Mouse (Mus musculus): ENCODE results near the gene Fhad1.
"Not testable (repeated sequence)": the region's sequence is repeated elsewhere in the genome, so short reads cannot be mapped to it uniquely, and the experiment has no call there.

The Fhad1 gene

DNA sequence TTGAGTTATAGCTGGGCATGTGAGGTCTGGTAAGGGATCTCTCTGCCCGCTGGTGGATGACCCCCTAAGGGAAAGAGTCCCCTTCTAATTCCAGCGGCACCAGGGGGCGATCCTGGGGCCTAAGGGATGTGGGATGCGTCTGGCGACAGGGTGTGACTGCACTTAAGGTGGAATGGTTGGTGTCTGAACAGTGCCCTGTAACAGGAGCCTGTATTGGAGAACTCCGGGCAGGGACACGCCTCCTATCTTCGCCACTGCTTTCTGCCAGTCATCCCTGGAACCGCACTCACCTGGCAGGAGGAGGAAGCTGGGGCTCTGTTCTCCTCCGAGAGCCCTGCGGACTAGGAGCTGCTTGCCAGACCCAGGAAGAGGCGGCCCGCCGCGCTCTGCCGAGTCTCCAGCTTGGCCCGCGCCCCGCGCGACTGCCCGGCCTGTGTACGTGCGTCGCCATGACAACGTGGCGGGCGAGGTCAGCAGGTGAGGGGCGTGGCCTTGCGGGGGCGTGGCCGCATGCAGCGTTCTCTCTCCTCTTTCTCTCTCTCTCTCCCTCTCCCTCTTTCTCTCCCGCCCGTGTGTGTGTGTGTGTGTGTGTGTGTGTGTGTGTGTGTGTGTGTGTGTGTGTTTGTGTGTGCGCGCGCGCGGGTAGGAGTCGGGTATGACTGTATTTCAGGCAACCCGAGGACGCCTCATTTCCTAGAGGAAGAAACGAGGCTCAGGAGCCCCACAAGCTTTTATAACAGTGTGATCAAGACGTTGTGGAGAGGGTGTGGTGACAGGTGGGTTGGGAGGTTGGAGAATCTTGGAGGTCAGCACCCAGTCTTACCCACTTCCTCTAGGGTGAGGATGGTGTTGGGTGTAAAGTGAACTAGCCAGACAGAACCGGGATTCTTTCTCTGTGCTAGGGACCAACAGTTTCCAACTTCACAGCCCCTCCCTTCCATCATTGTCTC is at the start of gene Fhad1:
Gene Fhad1, minus strand, starts transcription at position 424 of the 950 bp plus-strand sequence.
- DNase-seq (ENCODE audit: low spot score in 2 of 2): peak; percentile 50 to 68

DNA sequence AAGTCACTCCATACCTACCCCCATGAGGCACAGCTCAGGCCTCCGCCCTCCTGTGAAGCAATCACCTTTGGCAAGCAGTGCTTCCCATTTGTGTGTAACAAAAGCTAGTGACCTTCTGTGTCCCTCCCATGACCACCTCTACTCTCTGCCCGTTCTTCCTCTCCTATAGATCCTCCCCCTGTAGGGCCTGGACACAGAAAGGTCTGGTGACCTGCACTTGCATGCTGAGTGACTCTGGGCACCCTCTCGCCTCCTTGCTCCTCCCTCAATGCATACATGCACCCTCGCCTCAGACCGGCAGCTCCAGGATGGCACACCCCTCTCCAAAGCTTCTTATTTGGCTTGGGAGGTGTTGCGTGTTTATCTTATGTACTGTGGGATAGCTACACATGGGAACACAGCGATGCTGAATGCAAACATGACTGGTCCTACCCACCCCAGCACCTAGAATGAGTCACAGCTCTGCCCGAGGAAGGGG is 48.2 kb upstream of the Fhad1 start:
- no peak for DNase-seq (ENCODE audit: low spot score in 2 of 2)

DNA sequence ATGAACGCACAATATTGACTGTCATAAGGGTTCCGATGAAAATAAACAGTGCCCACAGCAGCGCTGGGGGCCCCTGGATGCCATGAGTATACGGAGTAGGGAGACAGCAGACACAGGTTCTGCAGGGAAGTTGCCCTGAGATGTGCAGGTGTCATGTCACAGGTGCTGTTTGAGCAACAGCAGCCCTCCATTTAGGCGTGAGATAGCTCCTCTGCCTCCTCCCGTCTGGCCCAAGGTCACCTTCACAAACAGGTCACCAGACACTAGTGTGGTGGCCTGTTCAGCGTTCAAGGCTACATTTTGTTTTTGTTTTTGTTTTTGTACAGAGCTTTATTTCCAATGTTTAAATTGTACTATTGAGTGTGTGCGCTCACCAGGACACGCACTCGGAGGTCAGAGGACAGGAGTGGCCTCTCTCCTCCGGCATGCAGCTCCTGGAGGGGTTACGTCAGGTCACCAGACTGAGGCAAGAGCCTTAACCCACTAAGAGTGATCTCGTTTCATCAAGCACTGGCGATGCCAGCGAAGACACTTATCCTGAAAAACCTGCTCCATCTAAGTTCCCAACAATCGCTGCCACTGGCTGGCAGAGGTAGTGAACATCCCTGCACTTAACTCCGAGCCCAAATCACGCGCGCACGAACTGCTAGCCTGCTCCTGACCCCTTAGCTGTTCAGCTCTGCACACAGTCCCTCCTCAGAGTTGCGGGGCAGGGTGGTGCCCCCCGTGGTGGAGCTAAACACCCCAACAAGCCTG is 46.8 kb upstream of the Fhad1 start:
- no peak for DNase-seq (ENCODE audit: low spot score in 2 of 2)

- peak; percentile 39 to 82 for DNase-seq (ENCODE audit: low spot score in 2 of 2)
Observed at GRCm38 (mm10) chr4:142060455-142061378, 45.8 kb upstream of the Fhad1 start.

DNA sequence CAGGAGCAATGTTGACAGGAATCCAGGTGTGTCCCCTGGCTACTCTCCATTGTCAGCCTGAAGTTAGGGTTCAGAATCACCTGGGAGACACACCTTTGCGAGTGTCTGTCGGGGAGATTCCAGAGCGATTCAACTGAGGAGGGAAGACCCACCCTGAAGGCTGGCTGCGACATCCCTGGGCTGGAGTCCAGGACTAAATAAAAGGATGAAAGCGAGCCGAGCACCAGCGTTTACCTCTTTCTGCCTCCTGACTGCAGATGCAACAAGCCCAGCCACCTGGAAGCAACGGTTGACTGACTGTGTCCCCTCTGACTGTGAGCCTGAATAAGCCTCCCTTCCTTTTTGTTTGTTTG is 44.9 kb upstream of the Fhad1 start:
- DNase-seq (ENCODE audit: low spot score in 2 of 2): no peak

- no peak for DNase-seq (ENCODE audit: low spot score in 2 of 2)
Observed at GRCm38 (mm10) chr4:142059113-142059840, 44.4 kb upstream of the Fhad1 start.

DNA sequence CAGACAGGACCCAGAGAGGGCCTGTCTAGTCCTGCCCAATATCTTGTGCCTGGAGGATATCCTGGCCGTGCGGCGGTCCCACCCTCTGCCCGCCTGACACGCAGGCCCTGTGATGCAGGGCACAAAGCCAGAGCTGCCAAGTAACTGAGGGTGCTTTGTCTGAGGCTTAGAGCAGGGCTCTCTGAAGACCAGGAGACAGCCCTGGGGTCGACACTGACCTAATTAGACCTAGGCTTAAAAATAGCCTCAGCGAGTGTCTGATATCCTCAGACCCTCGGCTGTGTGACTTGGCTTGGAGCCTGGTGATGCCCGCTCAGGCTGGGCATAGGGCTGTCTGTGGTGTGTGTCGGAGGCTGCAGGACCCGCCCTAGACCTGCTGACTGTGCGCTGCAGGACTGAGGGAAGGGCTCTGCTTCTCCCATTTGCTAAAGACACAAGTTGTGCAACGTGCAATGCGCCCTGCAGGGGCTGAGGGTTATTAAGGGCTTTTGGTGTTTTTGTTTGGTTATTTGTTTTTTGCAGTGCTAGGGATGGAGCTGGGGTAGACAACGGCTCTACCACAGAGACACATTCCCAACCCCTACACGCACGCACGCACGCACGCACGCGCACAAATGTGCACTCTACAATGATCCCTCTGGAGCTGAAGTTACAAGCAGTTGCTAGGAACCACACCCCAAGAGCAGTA is 42.8 kb upstream of the Fhad1 start:
- DNase-seq (ENCODE audit: low spot score in 2 of 2): peak in 1 of 2 experiments; percentile 39

DNA sequence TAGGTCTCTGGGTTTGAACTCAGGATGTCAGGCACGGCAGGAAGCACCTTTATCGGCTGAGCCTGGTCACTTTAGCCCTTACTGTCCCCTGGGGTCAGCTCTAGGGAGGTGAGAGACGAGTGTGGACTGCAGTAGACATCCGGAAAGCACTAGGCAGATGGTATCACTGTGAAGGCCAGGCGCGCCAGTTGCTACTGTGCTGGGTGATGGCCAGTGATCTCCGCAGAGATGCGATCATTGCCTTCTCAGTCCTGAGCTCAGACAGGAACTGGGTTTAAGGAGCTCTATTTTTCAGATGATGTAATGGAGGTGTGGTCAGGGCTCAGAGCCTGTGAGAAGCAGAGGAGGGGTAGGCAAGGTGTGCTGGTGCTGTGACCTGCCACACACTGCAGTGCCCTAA is 40.7 kb upstream of the Fhad1 start:
- DNase-seq (ENCODE audit: low spot score in 2 of 2): peak in 1 of 2 experiments; percentile 61

DNA sequence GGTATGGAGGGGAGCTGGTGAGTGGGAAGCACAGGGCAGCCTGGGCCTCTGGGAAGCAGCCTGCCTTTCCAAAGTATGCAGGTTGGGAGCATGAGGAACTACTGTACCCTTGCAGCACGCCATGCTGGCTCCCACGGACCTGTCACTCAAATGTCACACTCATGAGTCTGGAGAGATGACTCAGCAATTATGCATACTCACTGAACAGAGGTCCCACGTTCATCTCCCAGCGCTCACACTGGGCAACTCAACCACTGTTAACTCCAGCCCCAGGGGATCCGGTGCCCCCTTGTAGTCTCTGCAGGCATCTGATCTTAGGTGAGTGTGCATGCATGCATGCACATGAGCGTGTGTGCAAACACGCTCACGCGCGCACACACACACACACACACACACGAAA is 39.7 kb upstream of the Fhad1 start:
- no peak for DNase-seq (ENCODE audit: low spot score in 2 of 2)

DNA sequence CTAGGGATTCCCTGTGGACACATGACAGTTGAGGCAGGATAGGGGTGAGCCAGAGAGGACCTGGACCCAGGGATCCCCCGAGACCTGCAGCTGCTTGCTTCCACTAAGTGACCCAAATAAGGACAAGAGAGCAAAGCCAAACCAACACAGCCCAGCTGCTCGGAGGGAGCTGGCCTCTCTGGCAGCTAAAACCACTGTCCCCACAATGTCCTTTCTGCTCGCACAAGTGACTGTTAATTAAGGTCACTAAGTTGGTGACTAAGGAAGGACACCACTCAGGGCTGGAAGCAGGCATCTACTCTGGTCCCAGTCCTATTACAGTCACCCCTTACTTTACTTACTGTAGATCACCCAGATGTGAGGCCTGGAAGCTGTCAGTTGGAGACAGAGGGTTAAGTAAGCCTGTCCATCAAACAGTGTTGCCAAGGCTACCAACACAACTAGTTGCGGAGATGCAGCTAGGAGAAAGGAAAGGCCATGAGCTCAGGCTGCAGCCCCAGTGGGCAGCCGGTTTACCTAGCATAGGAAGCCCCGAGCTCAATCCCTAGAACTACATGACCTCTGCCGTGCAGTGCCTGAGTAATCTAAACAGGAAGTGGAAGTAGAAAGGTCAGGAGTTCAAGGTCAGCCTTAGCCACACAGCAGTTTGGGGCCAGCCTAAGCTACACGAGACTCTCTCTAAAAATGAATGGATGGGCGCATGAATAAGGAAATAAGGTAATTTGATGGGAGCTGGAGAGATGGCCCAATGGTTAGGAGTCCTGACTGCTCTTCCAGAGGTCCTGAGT is 39.0 kb upstream of the Fhad1 start:
- DNase-seq (ENCODE audit: low spot score in 2 of 2): no peak

GRCm38 (mm10) chr4:142053261-142053660 is 38.4 kb upstream of the Fhad1 start:
- DNase-seq (ENCODE audit: low spot score in 2 of 2): no peak

- DNase-seq (ENCODE audit: low spot score in 2 of 2): no peak
Observed at GRCm38 (mm10) chr4:142052391-142053132, 37.7 kb upstream of the Fhad1 start.

GRCm38 (mm10) chr4:142051883-142052282 is 37.0 kb upstream of the Fhad1 start:
- DNase-seq (ENCODE audit: low spot score in 2 of 2): not testable (repeated sequence)

DNA sequence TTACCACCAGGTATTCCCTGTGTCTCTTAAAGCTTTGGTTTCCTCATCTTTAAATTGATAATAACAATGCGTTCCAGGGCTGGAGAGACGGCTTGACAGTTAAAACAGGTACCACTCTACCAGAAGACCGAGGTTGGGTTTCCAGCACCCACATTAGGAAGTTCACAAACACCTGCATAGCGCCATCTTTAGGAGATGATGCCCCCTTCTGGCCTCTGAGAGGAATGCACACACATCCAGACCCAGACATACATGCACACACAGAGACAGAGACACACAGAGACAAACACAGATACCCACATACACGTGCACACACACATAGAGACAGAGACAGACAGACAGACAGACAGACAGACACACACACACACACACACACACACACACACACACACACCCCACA is 35.1 kb upstream of the Fhad1 start:
- no peak for DNase-seq (ENCODE audit: low spot score in 2 of 2)

DNA sequence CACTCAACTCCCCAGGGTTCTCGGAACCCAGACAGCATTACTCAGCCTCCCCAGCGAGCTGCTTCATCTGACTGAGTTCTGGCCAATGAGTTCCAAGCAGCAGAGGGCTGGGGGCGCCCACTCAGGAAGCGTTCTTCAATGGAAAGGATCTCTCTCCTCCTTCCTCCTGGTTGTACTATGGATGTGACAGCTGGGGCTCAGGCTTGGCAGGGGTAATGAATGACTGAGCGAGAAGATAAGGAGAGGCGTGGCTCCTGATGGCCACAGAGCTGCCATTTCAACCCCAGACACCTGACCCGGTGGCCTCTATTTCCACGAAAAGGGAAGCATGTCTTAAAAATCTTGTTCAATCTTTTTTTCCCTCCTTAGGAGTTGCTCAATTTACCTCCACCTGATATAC is 33.5 kb upstream of the Fhad1 start:
- DNase-seq (ENCODE audit: low spot score in 2 of 2): no peak

DNA sequence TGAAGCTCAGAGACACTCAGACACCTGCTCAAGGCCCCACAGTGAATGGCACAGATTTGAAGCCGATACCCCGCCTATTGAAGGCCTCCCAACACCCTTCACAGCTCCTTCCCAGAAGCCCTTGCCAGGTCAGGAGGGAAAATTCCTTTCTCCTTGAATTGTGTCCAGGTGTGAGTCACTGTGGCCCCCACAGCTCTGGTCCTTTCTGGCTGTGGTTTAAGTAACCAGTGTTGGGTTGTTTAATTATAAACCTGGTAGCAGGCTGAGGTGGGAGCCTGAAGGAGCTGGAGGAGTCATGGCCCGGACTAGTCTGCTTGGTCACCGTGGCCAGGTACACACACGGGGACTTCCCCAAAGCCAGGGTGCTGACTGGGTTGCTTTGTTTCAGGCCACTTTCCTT is 32.1 kb upstream of the Fhad1 start:
- DNase-seq (ENCODE audit: low spot score in 2 of 2): no peak

DNA sequence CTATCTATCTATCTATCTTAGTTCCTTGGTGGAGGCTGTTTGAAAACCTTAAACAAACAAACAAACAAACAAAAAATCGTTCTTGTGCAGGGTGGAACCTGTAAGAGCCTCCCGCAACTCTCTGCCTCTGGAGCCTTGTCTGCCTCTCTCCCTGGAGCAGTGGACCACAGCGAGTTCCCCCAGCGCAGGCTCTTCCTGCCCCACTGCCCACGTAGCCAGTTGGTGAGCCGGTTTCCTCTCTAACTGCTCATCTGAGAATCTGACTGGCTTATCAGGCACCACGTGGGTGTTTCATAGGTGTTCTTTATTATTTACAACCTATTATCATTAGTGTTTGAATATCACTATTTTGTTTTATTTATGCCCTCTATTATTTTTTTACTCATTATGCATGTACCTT is 31.6 kb upstream of the Fhad1 start:
- no peak for DNase-seq (ENCODE audit: low spot score in 2 of 2)

DNA sequence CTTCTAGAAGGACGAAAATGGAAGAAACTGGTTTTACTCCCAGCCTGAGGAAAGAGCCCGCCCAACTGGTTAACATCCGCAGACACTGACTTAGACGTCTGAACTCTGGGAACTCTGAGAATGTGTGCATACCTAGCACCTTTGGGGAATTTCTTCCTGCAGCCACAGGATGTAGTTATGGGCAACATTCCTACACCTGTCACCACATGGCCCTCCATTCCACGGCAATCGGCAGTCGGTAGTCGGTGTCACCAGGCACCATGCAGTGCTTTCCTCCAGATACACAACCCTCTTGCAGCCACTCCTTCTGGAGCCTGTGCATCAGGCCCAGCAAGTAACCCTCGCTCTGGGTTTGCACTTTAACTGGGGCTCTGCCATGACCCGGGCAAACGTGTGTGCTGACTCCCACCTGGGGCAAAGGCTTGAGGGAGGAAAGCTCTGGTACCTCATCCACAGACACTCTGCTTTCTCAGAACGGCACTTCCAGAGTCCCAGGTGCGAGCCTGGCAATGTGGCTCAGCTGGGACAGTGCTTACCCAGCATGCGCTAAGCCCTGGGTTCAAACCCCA is 30.8 kb upstream of the Fhad1 start:
- DNase-seq (ENCODE audit: low spot score in 2 of 2): no peak

Data from cerebellum, postnatal 4 days (tissue).